Mouse (Mus musculus) subcutaneous adipose tissue, adult 2 months (tissue): ENCODE results near the gene Fhit. TPM values are rescaled to one million over a fixed set of nuclear protein-coding genes. Genes with fewer than 3 reads are reported as not detected.

Experiments
- polyA plus RNA-seq: library from polyadenylated mRNA; depleted of rRNA; stranded (reverse); fragments of >200 nt; gene quantifications from 2 replicates; pipeline ENCODE4 v1.2.3, GENCODE M21; 2012; ENCODE audit warnings: low replicate concordance; rRNA removed

The Fhit gene
- polyA plus RNA-seq: 7.0 and 9.9 TPM in 2 replicates

GRCm38 (mm10) chr14:11161751-11162231 lies at the start of gene Fhit:
TSS of gene Fhit (minus strand) at chr14:11162035.

Other genes starting within 250 kb of the Fhit start
- gene Gm3839, start 194.7 kb upstream of the Fhit start, polyA plus RNA-seq: 1.4 and 1.8 TPM in 2 replicates